Mouse (Mus musculus): ENCODE results near the gene Cytl1.

Cytl1 gene

DNA sequence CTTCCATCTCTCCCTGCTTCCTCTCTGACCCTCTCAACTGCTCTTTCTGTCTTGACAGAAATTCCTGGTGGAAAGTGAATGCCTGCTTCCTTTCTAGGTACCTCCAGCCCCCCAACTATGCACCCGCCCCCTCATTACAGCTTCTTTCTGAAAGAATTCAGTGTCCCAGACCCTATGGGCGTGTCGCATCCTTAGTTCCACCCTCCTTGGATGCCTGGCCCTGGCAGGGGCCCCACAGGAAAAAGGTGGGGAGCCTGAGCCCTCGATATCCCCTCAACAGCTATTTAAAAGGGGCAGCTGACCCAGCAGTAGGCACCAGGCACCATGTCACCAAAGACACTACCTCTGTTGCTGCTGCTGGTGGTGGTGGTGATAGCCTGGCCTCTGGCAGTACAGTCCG, at the start of gene Cytl1:
Gene Cytl1 (plus strand): TSS at position 296 of the 400 bp plus-strand sequence.
- DNase-seq = no peak

DNA sequence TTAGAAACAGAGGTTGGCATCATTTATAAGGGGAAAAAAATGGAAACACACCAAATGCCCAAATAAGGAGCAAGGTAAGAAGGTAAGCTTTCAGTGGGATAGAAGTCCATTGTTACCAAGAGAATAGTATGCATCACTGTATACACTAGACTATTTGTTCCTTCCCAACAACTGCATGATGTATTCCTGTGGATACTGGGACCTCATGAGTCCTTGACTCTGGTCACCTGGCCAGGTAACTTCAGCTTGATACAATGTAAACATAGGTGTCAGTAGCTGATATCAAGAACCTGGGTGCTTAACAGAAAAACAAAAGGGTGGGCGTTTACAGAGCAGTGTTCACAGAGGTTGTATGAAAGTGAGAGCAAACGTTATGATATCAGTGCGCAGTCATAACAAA, 42.6 kb upstream of the Cytl1 start:
- no peak for DNase-seq

DNA sequence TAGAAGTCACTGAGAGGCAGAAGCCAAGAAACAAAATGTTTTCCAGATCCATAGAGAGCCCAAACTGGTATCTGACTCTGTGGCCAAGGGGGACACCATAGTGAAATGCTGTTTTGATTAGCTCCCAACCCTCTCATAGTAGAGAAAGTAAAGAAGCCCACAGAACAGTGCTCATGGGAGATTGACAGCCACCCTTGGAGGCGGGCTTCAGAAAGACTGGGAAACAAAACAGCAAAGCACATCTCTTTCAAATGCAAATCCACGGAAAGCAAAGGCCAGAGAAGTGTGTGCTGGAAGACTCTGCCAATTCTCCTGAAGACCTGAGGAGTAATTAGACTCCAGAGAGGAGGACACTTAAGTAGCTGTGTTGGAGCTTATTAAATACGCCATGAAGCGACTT, 39.5 kb upstream of the Cytl1 start:
- DNase-seq = no peak

DNA sequence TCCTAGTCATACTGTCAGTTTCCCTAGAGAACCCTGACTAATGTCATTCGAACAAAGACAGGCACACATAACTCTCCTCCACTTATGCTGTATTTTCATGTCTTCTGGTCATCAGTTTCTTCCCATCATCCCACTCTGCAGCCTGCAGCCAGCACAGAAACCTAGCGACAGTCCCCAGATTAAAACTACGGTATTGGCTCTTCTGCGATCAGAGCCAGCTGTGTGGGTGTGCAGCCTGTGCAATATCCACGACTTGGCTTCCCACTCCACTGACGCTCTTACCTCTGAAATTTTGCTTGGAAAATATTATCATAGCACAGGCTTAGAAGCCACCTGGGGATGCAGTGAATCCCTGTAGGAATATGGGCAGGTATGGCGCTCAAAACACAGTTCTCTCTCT, 38.0 kb upstream of the Cytl1 start:
- DNase-seq = no peak

DNA sequence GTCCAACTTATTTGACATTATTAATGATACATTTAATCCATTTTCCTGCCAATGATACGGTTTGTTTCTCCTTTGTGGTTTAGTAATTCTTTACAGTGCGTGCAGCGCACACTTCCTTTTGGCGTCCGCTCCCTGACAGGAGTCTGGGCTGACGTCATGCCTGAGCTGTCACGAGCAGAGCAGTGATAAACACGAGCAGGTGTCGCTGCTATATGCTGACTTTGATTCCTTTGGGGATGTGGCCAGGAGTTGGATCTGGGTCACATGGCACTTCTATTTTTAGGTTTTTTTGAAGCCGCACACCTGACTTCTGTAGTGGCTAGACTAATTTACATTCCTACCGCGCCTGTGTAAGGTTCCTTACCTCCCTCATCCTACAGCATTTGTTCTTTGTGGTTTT, 35.6 kb upstream of the Cytl1 start:
- peak; percentile 7 to 10 for DNase-seq

DNA sequence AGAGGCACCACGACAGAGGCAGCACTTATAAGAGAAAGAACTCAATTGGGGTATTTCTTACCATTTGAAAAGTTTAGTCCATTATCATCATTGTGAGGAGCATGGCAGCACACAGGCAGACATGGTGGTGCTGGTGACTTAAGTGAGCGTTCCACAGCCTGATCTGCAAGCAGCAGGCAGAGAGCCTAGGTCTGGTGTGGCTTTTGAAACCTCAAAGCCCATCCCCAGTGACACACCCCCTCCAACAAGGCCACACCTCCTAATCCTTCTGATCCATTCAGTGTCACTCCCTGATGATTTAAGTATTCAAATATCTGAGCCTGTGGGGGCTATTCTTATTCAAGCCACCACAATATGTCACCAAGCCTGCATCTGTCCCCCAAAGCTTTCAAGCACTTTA, 30.4 kb upstream of the Cytl1 start:
- no peak for DNase-seq

DNA sequence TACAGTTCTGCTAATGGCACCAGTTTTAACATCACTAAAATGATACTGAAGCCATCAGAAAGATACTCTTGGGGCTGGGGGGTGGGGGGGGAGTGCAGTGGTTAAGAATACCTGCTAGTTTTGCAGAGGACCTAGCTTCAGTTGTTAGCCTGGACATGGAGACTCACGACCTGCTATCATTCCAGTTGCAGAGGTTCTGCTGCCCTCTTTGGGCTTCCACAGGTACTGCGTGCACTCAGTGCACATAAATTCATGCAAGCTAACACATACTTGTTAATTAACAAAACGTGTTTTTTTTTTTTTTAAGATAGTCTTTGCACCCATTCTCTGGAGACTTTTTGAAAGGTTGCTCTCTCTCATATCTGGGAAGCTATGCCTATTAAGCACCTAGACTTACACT, 27.2 kb upstream of the Cytl1 start:
- peak; percentile 11 to 17 for DNase-seq

DNA sequence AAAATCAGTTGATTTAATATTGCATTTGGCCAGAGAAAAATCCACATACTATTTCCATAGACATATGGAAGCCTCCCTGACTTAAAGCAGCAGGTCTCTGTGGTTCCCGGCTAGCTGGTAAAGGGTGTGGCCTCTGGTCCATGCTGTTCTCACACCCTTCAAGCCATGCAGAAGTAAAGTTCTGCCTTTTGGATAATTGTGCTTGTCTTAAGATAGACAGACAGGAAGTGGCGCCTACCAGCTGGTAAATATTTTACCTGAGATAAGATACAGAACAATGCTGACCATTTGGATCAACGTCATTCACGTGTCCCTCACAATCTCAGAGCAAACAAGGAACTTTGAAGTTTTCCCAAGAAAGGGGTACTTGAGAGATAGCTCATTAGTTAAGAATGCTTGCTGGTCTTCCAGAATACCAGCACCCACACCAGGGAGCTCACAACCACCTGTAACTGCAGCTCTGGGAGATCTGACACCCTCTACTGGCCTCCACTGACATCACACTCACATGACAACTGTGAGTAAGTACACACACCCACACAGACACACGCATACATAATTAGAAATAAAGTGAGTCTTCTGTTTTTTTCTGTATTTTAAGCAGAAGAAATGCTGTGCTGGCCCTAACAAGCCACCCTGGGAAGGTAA, 25.9 kb upstream of the Cytl1 start:
- DNase-seq = no peak

DNA sequence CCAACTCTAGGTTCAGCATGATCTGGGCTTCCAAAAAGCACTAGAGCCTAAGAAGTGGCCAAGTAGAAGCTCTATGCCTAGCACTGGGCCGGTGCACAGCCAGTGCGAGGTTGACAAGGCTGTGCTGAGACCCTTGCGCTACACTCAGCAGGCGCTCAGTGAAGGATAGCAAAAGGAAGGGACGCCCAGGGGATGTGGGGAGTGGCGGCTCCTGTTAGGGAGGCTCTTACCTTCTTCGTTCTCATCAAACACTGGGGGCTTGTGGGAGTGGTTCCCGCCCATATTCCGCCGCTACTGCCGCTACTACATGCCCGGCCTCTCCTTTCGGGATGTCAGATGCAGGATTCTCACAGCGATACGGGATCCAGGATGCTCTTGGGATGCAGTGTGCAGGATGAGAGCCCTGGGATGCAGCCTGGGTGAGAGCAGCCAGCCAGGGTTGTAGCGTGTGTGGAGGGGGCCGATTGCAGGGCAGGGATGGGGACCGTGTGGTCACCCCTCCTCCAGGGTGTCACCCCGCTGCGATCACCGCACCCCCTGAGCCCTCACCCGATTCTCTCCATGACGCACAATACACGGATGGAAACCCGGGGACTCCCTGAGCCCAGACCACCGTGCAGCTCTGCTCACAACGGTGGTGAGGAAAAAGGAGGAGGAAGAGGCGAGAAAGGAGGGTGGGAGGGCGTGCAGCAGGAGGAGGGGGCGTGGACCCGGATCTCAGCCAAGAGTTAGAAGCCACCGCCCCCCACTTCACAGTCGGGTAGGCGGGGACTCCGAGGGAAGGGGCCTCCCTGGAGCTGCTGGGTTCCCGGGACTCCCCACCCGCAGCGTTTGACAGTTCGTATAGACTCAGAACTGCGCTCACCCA, 18.6 kb upstream of the Cytl1 start, which contains the start of gene Stk32b:
Gene Stk32b (minus strand): TSS at position 667 of the 868 bp plus-strand sequence.
- DNase-seq = peak; percentile 64 to 73

DNA sequence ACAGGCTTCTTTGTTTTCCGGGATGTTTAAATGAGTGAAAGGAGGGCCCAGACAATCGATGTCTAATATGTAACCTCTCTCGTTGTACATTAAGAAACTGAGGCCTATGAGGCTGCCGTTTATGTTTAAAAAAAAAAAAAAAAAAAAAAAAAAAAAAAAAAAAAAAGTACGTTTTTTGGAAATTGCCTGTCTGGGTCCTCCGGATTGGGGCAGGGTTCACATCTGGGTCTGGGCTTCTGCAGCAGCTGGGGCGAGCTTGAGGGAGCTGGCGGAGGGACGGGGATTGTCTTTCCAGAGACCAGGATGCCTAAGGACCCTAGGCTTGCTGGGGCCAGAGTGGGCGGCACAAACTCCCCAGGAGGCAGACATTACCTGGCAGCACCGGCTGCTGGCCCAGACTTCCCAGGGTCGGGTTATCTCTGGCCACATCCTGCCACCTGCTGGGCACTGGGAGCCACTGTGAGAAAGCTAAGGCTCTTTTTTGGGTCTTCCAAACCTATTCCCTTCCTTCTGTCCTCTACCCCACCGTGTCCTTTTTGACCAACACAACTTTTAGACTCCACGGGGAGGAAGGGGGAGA, 17.8 kb upstream of the Cytl1 start:
- DNase-seq = peak; percentile 73 to 80

DNA sequence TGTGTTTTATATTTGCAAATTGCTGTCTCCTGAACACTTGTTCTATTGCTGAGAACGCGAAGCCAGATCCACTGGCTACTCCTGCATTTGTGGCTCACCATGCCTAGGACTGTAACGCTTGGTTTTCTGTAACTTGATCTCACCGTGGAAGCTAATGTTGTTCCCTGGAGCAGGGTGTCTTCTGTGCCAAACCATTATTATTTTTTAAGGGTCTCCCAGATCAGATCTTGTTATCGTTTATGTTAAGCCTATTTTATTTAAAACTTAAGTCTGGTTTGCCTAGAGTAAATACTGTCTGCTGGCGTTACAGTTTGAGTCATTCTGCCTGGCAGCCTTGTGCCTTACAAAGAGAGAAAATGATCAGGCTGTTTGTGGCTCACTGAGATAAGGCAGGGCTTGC, 14.6 kb upstream of the Cytl1 start:
- no peak for DNase-seq

DNA sequence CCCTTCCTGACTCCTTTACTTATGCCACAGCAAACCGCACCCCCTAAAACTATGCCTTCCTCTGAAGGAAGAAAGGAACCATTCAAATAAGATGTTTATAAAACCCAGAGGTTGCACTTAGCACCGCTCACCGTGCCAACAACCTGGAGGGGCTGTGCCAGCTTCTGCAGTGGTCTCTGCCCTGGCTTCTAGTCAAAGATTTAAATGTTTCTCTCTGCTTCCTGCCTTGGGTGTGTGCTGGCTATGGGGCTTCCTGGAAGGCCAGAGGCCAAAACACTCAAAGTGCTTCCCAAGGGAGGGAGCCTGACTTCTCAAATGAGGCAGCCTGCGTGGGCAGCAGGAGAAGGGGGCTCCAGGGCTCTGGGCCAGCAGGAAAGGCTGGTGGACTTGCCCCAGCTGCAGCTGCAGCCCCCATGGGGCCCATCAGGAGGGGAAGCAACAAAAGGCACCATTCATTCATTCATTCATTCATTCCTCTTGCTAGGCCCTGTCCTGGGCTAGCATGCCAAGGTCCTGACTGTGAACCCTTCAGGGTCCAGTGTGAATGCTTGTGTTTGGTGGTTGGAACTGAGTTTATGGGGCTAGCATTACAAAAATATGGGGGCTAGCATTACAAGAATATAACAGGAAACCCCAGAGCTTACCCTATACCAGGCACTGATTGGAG, 10.0 kb upstream of the Cytl1 start:
- no peak for DNase-seq

DNA sequence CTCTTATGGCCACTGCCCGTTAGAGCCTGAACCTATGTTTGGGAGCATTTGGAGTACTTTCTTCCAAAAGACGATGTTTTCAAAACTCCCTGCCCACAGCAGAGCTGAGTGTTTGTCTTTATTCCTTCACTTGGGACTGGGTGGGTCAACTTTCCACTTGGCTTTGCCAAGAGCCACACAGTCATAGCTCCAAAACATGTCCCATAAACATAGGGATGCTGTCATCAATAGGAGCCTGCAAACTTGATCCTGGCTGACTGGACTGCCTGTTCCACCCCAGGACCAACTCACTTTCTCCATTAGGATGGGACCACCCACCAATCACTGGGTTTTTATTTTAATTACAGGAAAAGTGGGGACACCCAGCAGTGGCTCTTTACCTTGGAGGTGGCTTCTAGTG, 4.5 kb upstream of the Cytl1 start:
- no peak for DNase-seq

DNA sequence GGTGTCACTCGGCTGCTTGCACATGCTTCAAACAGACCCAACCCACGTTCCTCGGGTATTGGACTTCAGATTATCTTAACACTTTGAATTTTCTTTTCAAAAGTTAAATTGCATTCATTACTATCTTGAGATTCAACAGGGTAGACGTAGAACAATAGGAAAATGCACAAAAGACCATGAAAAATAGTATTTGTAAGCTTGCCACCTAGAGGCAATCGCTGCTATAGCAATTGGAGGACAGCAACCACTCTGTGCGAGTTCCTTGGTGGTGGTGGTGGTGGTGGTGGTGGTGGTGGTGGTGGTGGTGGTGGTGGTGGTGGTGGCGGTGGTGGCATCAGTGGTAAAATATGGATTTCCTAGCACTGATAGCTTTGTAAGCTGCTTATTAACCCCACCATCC, 894 bp downstream of the Cytl1 start:
- no peak for DNase-seq

DNA sequence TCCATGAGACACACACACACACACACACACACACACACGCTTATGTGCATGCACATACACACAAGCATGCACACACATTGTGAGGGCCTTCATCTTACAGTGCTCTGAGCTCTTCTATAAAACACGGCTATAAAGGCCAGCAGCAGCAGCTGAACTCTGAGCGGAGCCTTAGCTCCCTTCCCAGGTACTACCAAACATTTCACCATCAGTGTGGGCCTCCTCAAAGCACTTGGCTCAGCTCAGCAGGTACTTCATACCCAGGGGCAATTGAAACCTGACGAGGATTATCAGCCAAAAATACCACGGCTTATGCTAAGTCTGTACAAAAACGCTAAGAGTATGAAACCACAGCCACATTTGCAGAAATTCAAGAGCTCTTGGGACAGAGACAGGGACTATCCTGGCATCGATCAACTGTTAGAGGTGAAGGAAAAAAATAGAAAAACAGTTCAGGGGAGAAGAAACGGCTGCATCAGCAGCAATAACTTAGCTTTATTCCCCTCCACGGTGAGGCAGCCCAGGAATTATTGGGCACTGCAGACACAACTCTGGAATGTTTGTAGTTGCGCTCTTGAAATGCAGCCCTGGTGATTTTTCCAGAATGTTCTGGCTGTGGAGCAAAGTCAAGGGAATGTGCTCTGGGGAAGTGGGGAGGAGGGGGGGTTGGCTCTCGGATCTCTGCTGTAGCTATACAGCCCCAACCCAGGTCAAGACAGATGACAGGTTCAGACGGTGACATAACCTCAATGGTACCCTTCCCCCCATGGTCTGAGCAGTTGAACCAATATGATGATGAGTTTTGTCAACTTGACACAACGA, 8.8 kb downstream of the Cytl1 start:
- DNase-seq = no peak

DNA sequence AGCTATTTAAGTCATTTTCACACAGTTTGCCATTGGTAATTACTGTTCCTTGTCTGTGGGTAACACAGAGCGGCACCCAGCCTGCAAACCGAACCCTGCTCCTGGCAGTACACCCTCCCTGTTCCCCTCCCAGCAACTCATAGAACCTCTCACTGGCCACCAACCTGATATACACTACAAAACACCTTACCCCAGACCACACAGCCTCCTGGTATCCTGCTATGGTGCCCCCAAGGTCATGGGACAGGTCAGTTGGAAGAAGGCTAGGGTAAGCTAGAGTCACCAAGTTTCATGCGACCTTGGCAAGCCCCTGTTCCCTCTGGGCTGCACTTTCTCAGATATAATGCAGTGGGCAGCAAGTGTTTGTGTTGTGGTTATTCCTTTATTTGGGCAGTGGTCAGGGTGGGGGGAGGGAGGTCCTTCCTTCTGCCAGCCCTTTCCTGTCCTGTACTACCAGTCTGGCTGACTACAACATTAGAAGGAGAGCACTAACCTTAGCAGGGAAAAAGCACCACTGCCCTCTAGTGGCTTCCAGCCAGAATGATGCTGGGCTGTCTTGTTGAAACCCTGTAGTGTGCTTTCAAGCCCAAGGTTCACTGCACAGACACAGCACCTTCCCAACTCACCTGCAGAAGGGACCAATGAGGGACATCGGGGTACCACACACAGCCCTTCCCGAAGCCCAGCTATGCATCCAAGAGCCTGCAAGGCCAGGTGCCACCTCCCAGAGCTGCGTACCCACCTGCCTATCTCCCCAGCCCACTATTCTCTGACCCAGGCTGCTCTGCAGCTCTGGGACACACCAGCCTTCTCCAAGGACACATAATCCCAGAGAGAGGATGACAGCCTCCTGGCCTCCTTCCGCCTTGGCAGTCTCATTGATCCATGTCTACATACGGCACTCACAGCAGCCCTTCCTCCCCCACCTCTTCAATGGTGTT, 17.0 kb downstream of the Cytl1 start:
- peak; percentile 75 to 77 for DNase-seq

DNA sequence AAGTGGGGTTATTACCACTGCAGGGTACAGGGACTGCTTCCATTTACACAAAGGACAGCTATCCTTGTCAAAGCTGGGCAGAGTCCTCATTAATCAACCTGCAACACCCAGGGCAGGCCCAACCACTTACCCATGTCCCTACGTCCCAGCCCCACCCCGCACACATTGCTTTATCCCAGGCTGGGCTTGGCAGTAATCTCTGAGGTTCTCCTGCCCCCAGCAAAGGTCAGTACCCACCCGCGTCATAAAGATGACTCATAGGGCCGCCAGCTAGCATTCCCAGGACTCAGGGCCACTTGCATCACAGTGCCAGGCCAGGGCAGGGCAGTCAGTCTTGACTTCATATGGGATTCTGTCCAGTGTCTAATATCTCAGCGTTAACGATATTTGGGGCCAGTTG, 18.0 kb downstream of the Cytl1 start:
- DNase-seq = peak in 1 of 2 experiments; percentile 4

DNA sequence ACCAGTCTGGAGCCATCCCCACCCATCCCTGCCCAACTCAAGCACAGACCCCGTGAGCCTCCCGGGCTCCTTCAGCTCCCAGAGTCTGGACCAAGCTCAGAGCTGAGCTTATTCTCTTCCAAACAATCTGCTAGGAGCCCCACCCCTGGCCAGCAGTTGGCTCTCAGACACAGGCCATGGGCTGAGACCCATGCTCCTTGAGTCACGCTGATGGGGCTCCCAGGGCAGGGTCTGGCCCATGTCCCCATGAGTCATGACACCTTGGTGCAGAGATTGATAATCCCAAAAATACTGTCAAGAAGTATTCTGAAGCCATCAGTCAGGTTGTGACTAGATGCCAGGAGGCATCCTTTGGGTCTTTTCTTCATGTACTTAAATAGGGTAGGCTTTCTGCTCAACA, 26.7 kb downstream of the Cytl1 start:
- DNase-seq = no peak

DNA sequence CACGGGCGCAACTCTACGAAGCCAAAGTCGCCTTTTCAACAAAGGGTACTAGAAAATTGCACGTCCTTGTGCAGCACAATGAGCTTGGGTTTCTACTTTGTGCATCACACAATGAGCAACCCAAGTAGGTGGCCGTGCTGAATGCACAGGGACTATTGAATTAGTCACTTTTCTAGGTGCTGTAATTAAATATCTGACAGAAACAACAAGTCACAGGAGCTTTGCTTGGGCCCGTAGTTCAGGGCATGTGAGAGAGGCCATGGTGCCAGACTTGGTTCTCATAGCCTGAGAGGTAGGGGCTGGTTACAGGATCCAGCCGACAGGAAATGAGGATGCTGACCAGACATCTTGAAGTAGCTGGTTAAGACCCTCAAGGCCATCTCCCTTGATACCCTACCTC, 30.5 kb downstream of the Cytl1 start:
- peak in 1 of 2 experiments; percentile 8 for DNase-seq

DNA sequence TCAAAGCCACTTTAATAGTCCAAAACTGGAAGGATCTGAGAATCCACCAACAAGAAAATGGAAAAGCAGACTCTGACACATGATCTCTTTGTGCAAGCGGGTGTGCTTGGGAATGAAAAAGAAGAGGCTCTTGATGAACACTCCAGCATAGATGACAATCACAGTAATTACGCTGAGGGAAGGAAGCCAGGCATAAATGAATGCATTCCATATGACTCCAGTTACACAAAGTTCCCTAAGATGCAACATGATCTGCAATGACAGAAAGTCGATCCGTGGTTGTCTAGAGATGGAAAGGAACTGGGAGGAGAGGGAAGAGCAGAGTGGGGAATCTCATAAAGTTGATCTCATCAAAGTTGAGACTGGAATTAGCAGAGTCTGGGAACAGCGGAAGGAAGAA, 31.9 kb downstream of the Cytl1 start:
- no peak for DNase-seq

DNA sequence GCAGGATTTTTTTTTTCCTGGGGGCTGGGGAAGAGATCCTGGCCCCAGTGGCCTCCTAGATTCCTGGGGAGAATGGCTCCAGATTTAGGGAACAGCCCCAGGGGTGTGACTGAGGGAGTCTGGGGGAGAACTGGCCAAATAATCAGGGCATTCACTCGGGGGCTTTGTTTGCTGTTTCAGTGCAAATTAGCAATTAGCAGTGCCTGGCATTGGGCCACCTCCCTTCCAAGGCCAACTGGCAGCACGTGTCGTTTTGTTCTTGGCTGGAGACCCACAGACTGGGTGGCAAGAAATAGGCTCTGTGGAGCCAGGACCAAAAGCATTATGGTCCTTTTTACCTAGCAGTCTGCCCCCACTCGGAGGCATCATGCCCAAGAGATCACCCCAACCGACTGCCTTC, 33.7 kb downstream of the Cytl1 start:
- peak; percentile 20 to 47 for DNase-seq
